Mouse (Mus musculus): ENCODE results near the gene Mdga1.
A peak's percentile ranks its signal among the peaks of the same experiment; 100 is the strongest.

The Mdga1 gene

GRCm38 (mm10) chr17:29920089-29920488 lies 49.8 kb downstream of the Mdga1 start:
- DNase-seq (ENCODE audit: low read depth), result no peak

DNA sequence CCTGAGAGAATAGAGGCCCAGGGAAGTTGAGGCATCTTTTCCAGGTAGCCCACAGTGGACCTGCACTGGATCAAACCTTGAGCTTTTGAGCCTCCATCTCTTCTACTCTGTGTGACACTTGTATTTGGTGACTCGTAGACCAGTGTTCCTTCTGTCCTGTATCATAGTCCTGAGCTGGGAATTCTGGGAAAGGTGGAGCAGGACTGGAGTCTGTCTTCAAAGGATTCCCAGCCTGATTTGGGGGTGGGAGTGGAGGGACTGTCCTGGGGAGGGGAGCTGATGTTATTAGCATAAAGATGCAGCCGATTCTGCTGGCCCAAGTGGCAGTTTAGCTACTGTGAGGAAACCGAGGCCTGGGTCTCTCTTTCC lies 50.4 kb downstream of the Mdga1 start:
- DNase-seq (ENCODE audit: low read depth), result no peak

GRCm38 (mm10) chr17:29918791-29919551 lies 50.9 kb downstream of the Mdga1 start:
- no peak for DNase-seq (ENCODE audit: low read depth)

- DNase-seq (ENCODE audit: low read depth), result no peak
Observed at GRCm38 (mm10) chr17:29916968-29917367, 52.9 kb downstream of the Mdga1 start.

DNA sequence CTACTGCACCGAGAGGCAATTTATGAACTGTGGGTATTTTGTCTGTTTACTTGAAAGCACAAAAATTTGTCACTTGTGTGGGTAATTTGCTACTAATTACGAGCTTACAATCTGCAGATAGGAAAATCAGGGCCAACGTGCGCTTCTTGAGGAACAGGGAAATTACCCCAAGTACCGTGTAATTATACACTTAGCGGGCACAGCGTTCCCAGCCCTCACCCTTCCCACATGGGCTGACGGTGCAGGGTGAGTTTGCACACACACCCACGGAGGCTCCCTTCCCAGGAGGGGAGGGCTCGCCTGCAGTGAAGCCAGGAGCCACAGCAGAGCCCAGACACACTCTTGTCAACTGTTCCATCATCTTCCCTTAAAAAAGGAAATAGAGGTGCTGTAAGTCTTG lies 54.1 kb downstream of the Mdga1 start:
- DNase-seq (ENCODE audit: low read depth), result no peak

GRCm38 (mm10) chr17:29913301-29913965 lies 56.5 kb downstream of the Mdga1 start:
- DNase-seq (ENCODE audit: low read depth), result no peak

DNA sequence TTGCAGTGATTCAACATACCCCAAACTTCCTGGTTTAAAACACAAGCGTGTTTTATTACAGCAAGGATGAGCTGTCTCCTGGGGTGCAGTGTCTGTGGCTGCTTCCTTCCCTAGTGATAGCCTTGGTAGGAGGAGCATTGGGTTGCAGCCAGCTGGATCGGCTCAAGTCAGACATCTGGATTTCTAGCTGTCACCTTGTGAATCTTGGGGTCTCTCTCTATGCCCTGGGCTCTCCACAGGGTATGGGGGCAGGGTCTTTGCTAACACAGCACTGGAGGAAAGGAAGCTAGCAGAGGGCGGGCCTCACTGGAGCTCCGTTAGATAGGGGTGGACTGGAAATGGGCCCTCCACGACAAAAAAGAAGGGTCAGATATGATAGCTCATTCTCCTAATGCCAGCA lies 57.2 kb downstream of the Mdga1 start:
- DNase-seq (ENCODE audit: low read depth), result no peak

- no peak for DNase-seq (ENCODE audit: low read depth)
Observed at GRCm38 (mm10) chr17:29909031-29909430, 60.9 kb downstream of the Mdga1 start.

GRCm38 (mm10) chr17:29904694-29905093 lies 65.2 kb downstream of the Mdga1 start:
- DNase-seq (ENCODE audit: low read depth), result no peak

GRCm38 (mm10) chr17:29902406-29903155 lies 67.3 kb downstream of the Mdga1 start:
- DNase-seq (ENCODE audit: low read depth), result no peak

DNA sequence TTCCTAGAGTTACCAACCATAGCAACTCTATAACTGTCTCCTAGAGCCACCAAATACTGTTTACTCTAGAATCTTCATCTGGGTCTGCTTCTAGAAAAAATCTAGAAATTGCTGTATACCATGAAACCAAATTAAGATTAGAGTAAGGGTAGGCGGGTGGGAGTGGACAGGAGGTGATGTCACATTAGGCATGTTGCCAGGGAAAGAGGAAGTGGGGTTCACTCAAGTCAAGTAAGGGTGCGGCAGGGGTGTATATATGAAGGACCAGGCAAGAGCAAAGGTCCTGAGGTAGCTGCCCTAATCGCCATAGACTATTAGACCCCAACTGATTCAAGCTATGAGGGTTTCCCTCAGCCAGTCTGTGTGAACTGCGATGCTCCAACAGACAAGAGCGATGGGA lies 69.6 kb downstream of the Mdga1 start:
- no peak for DNase-seq (ENCODE audit: low read depth)

DNA sequence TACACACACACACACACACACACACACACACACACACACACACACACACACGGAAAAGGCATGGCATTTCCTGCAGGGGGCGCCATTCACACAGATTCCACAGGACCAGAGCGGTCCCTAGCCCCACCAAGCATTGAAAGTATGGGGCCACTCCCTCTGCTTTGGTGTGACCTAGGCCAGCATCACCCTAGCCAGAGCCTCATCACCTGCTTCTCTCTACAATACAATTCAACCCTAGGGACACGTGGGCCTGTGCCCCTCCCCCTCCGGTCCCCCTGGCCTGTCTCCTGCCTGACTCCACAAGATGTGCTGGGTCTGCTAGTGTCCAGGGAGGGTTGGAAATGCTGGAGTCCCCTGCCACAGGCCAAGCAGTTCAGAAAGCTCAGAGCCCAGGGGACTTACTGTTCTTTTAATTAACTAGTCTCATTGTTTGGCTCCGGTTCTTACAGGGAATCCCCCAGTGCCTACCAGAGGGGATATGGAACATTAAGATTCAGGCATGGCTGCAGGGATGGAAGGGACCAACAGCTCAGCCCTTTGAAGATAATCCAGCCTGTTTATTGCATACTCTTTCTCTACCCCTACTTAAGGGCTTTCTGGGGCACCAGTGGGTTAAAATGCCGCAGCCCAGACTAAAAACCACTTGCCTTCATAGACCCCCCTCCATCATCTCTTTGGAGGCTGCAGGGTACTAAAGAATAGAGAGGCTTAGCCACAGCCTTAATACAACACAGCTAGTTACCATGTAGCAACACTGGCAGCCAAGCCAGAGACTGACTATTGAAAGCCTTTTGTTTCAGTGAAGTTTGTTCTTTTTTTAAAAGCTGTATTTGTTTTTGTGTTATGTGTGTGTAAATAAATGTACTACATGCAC lies 73.5 kb downstream of the Mdga1 start:
- DNase-seq (ENCODE audit: low read depth), result peak; percentile 27

GRCm38 (mm10) chr17:29895566-29895965 lies 74.3 kb downstream of the Mdga1 start:
- DNase-seq (ENCODE audit: low read depth), result no peak

- no peak for DNase-seq (ENCODE audit: low read depth)
Observed at GRCm38 (mm10) chr17:29894965-29895364, 74.9 kb downstream of the Mdga1 start.

DNA sequence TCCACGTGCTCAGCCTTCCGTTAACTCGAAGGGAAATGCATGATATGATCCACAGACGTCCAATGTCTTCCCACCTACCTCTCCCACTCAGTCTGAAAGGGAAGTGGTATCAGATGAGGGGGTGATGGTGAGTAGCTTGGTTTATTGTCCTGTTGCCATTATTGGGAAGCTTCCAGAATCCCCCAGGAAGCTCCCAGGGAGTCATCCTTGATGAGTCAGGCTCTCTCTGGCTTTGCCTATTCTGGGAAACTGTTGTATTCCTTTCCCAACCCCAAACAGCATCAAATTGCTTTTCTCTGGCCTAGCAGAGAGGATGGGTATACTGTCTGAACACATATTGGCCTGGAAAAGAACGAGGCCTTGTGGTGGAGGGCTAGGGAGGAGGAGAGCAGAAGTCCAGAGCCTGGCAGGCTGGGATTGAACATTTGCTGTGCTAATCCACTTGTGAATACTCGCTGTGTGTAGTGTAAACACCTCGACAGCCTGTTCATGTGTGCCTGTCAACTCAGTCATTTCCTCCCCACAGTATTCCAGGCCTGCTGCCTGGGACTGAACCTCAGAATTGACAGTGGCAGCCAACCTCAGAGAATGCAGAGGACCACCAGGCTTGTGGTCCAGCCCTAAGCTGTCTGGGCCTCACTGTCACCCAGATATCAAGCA lies 79.3 kb downstream of the Mdga1 start:
- DNase-seq (ENCODE audit: low read depth), result peak; percentile 36

GRCm38 (mm10) chr17:29888981-29889980 lies 80.6 kb downstream of the Mdga1 start:
- no peak for DNase-seq (ENCODE audit: low read depth)

DNA sequence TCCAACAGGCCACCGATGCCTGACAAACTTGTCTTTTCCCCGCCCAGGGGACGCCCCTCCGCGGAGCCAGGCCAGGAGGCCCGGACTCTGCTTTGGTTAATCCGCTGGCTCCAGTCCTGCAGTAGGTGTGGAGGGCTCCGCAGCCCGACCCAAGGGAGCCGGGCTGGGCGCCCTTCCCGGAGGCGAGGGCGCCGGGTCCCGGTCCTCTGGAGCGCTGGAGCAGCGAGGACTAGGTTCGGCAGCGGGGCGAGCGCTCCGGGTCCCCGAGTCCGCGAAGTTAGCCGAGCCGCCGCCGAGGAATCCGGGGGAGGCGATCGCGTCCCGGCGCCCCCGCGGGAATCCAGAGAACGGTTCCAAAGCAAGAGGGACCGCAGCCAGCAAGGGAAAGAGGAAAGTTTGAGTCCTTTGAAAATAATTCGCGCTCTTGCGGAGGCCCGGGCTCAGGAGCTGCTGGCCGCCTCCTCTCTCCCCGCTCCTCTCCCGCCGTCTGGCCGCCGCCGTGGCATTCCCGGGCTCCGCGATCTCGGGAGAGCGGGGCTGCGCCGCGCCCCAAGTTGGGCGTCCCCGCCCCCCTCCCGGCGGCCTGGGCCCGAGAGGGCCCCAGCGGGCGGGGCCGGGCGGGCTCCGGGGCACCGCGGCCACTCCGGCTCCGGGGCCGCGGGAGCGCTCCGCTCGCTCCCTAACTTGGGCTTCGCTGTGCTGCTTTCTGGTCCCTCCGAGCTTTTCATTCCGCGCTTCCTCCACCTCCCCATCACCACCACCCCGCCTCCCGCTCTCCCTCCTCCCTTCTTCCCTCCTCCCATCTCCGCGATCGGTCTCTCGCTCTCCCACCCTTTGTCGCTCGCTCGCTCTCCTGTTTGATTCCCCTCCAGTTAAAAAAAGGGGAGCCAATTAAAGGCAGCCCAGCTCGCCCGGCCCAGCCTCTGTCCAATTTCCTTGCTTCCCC lies 81.7 kb downstream of the Mdga1 start:
- peak; percentile 28 for DNase-seq (ENCODE audit: low read depth)

- DNase-seq (ENCODE audit: low read depth), result peak; percentile 26
Observed at GRCm38 (mm10) chr17:29887271-29887880, 82.5 kb downstream of the Mdga1 start.
